In genomic region chr4:40220437-40220836, GRCm38 (mm10) we compare ENCODE assay signal across 10 mouse cellular contexts. TPM values are rescaled to one million over a fixed set of nuclear protein-coding genes. Genes with fewer than 3 reads are reported as not detected.
DNase-seq lines count a peak whose midpoint lies in the region; ATAC-seq and TF ChIP-seq lines count a peak whose summit lies in the region.
"Had no signal": no experiment of that assay in that cellular context is flagged by ENCODE, and none has a peak within 500 bp of the region (broad histone marks: within the 10 kb centered on the region; RNA-seq: fewer than 3 reads in every experiment).

No protein-coding gene starts in this region.

- TF ChIP-seq EP300 in stomach, postnatal 0 days (optimal IDR thresholded peaks at IDR 0.05): no peak

- peaks cover 14% of the 10 kb centered on the region for H3K4me1 ChIP-seq in forebrain, embryonic 10.5 days
- peaks cover 3% of the 10 kb centered on the region; the same call in 1 of the 2 replicates for H3K4me1 ChIP-seq in forebrain, embryonic 11.5 days (replicated peaks; ENCODE audit: control insufficient read depth, insufficient read depth, low read length)
- no peaks in the 10 kb centered on the region for H3K4me1 ChIP-seq in stomach, embryonic 15.5 days
- H3K4me1 ChIP-seq in stomach, postnatal 0 days (replicated peaks; ENCODE audit: control insufficient read depth, insufficient read depth): no peaks in the 10 kb centered on the region
- no peaks in the 10 kb centered on the region for H3K4me1 ChIP-seq in limb, embryonic 13.5 days
- H3K4me1 ChIP-seq: limb, embryonic 15.5 days had no signal

- intact Hi-C loops in gastrocnemius, postnatal 36 days (cut with DNase I): no loop called here

- no peaks in the 10 kb centered on the region for H3K36me3 ChIP-seq in forebrain, embryonic 10.5 days (replicated peaks)
- H3K36me3 ChIP-seq in forebrain, embryonic 11.5 days (ENCODE audit: control insufficient read depth, insufficient read depth, low read length): no peaks in the 10 kb centered on the region
- H3K36me3 ChIP-seq in stomach, embryonic 15.5 days: 0 out of 2 replicates have a peak, but pooled peaks cover 7% of the 10 kb centered on the region
- peaks cover 7% of the 10 kb centered on the region for H3K36me3 ChIP-seq in stomach, postnatal 0 days (ENCODE audit: control insufficient read depth, insufficient read depth, low read length)
- peaks cover 5% of the 10 kb centered on the region for H3K36me3 ChIP-seq in limb, embryonic 13.5 days

- DNase-seq in forebrain, embryonic 10.5 days (ENCODE audit: extremely low spot score, low spot score): peak; percentile 20
- DNase-seq in forebrain, embryonic 11.5 days (ENCODE audit: low spot score): no peak
- DNase-seq in stomach, postnatal 0 days (ENCODE audit: low spot score): no peak
- DNase-seq in gastrocnemius, postnatal 36 days: no peak
- DNase-seq in spleen, postnatal 4 days (ENCODE audit: low spot score in 2 of 2): no peak
- DNase-seq in frontal cortex, postnatal 25 days (ENCODE audit: low spot score in 2 of 2): no peak
- DNase-seq: kidney, postnatal 4 days had no signal

- TF ChIP-seq CTCF in stomach, postnatal 0 days (IDR thresholded peaks at IDR 0.05; ENCODE audit: low read depth): no peak

- no peak overlapping the region for H3K4me3 ChIP-seq in forebrain, embryonic 10.5 days
- no peak overlapping the region for H3K4me3 ChIP-seq in forebrain, embryonic 11.5 days (ENCODE audit: low read depth, low read length)
- no peak overlapping the region for H3K4me3 ChIP-seq in stomach, embryonic 15.5 days (replicated peaks)
- no peak overlapping the region for H3K4me3 ChIP-seq in stomach, postnatal 0 days (ENCODE audit: low read depth, low read length)
- no peak overlapping the region for H3K4me3 ChIP-seq in limb, embryonic 13.5 days
- H3K4me3 ChIP-seq: limb, embryonic 15.5 days had no signal

- no peak for ATAC-seq in forebrain, embryonic 11.5 days (replicated peaks; ENCODE audit: low FRiP score)
- 0 out of 2 replicates have a peak, but pooled peaks have one; percentile 24 for ATAC-seq in stomach, embryonic 15.5 days (ENCODE audit: insufficient read depth, low FRiP score, low read depth)
- no peak for ATAC-seq in stomach, postnatal 0 days (ENCODE audit: low FRiP score, low TSS enrichment)
- no peak for ATAC-seq in limb, embryonic 13.5 days (ENCODE audit: low FRiP score, low read depth)

- no peak overlapping the region for H3K4me2 ChIP-seq in forebrain, embryonic 11.5 days (ENCODE audit: low read depth, low read length, severe bottlenecking)
- peak overlapping the region; percentile 5; the same call in 1 of the 2 replicates for H3K4me2 ChIP-seq in stomach, embryonic 15.5 days
- H3K4me2 ChIP-seq in stomach, postnatal 0 days (replicated peaks; ENCODE audit: low read depth): no peak overlapping the region
- peak overlapping the region; percentile 21; the same call in 1 of the 2 replicates for H3K4me2 ChIP-seq in limb, embryonic 13.5 days (replicated peaks)
- H3K4me2 ChIP-seq: limb, embryonic 15.5 days had no signal

- H3K9me3 ChIP-seq in forebrain, embryonic 10.5 days: no peaks in the 10 kb centered on the region
- no peaks in the 10 kb centered on the region for H3K9me3 ChIP-seq in forebrain, embryonic 11.5 days (ENCODE audit: control insufficient read depth, low read length)
- no peaks in the 10 kb centered on the region for H3K9me3 ChIP-seq in stomach, embryonic 15.5 days
- H3K9me3 ChIP-seq in stomach, postnatal 0 days (ENCODE audit: control insufficient read depth, low read length): no peaks in the 10 kb centered on the region
- no peaks in the 10 kb centered on the region for H3K9me3 ChIP-seq in limb, embryonic 13.5 days
- H3K9me3 ChIP-seq: limb, embryonic 15.5 days had no signal

- no peak overlapping the region for H3K27ac ChIP-seq in forebrain, embryonic 10.5 days
- H3K27ac ChIP-seq in forebrain, embryonic 11.5 days (ENCODE audit: low read depth, low read length): no peak overlapping the region
- no peak overlapping the region for H3K27ac ChIP-seq in stomach, embryonic 15.5 days
- H3K27ac ChIP-seq in stomach, postnatal 0 days (replicated peaks): no peak overlapping the region
- no peak overlapping the region for H3K27ac ChIP-seq in limb, embryonic 13.5 days
- H3K27ac ChIP-seq: limb, embryonic 15.5 days had no signal

- no peak overlapping the region for H3K9ac ChIP-seq in forebrain, embryonic 11.5 days (ENCODE audit: low read length)
- H3K9ac ChIP-seq in stomach, embryonic 15.5 days: no peak overlapping the region
- no peak overlapping the region for H3K9ac ChIP-seq in stomach, postnatal 0 days (ENCODE audit: low read length)
- H3K9ac ChIP-seq in limb, embryonic 13.5 days: peak overlapping the region; percentile 19; the same call in 1 of the 2 replicates
- H3K9ac ChIP-seq: limb, embryonic 15.5 days had no signal

- WGBS in forebrain, embryonic 10.5 days: 23% methylated on average over 12 of the region's 12 CpGs
- 16% methylated on average over 12 of the region's 12 CpGs for WGBS in forebrain, embryonic 11.5 days
- WGBS in stomach, embryonic 15.5 days: 23% methylated on average over 12 of the region's 12 CpGs
- 29% methylated on average over 12 of the region's 12 CpGs for WGBS in stomach, postnatal 0 days
- WGBS in limb, embryonic 13.5 days: 18% methylated on average over 12 of the region's 12 CpGs

- peaks cover 8% of the 10 kb centered on the region for H3K27me3 ChIP-seq in forebrain, embryonic 10.5 days (ENCODE audit: poor library complexity, severe bottlenecking)
- no peaks in the 10 kb centered on the region for H3K27me3 ChIP-seq in forebrain, embryonic 11.5 days (ENCODE audit: control insufficient read depth, insufficient read depth, low read length)
- no peaks in the 10 kb centered on the region for H3K27me3 ChIP-seq in stomach, embryonic 15.5 days (replicated peaks)
- H3K27me3 ChIP-seq in stomach, postnatal 0 days (ENCODE audit: control insufficient read depth, insufficient read depth, low read length): no peaks in the 10 kb centered on the region
- H3K27me3 ChIP-seq in limb, embryonic 13.5 days: peaks cover 20% of the 10 kb centered on the region

RNA-seq across cellular contexts. Expression of gene Ddx58, which starts 19.2 kb away (rescaled TPM):
- 2.5 and 3.0 TPM in 2 replicates for polyA plus RNA-seq in forebrain, embryonic 10.5 days (2016; fragmentation: Nextera tagmentation; extraction: Ambion mirVana)
- 3.0 and 3.4 TPM in 2 replicates for polyA plus RNA-seq in forebrain, embryonic 11.5 days (2014; fragmentation: Nextera tagmentation; extraction: Ambion mirVana)
- polyA plus RNA-seq in stomach, embryonic 15.5 days (2015; fragmentation: Nextera tagmentation; extraction: Ambion mirVana): 13.2 and 13.6 TPM in 2 replicates
- polyA plus RNA-seq in stomach, postnatal 0 days (2015; fragmentation: Nextera tagmentation; extraction: Ambion mirVana): 5.9 and 6.9 TPM in 2 replicates
- polyA plus RNA-seq in limb, embryonic 13.5 days (2015; fragmentation: Nextera tagmentation; extraction: Ambion mirVana): 10.2 and 10.9 TPM in 2 replicates
- total RNA-seq in gastrocnemius, postnatal 36 days (2021): 1 to 10 TPM; 2.1 to 3.0 TPM

RNA-seq across cellular contexts. Expression of gene Smim27, which starts 48.9 kb away (rescaled TPM):
- 26.4 and 26.7 TPM in 2 replicates for polyA plus RNA-seq in forebrain, embryonic 10.5 days (2016; fragmentation: Nextera tagmentation; extraction: Ambion mirVana)
- polyA plus RNA-seq in forebrain, embryonic 11.5 days (2014; fragmentation: Nextera tagmentation; extraction: Ambion mirVana): 28.8 and 30.1 TPM in 2 replicates
- 29.1 and 53.0 TPM in 2 replicates for polyA plus RNA-seq in stomach, embryonic 15.5 days (2015; fragmentation: Nextera tagmentation; extraction: Ambion mirVana)
- polyA plus RNA-seq in stomach, postnatal 0 days (2015; fragmentation: Nextera tagmentation; extraction: Ambion mirVana): 49.8 and 50.3 TPM in 2 replicates
- polyA plus RNA-seq in limb, embryonic 13.5 days (2015; fragmentation: Nextera tagmentation; extraction: Ambion mirVana): 30.8 and 33.6 TPM in 2 replicates
- total RNA-seq in gastrocnemius, postnatal 36 days (2021): 10 to 100 TPM; 38.1 to 44.5 TPM

RNA-seq across cellular contexts. Expression of gene Topors, which starts 49.2 kb away (rescaled TPM):
- 46.0 and 49.0 TPM in 2 replicates for polyA plus RNA-seq in forebrain, embryonic 10.5 days (2016; fragmentation: Nextera tagmentation; extraction: Ambion mirVana)
- 51.3 and 54.2 TPM in 2 replicates for polyA plus RNA-seq in forebrain, embryonic 11.5 days (2014; fragmentation: Nextera tagmentation; extraction: Ambion mirVana)
- polyA plus RNA-seq in stomach, embryonic 15.5 days (2015; fragmentation: Nextera tagmentation; extraction: Ambion mirVana): 39.5 and 41.8 TPM in 2 replicates
- 16.3 and 16.8 TPM in 2 replicates for polyA plus RNA-seq in stomach, postnatal 0 days (2015; fragmentation: Nextera tagmentation; extraction: Ambion mirVana)
- polyA plus RNA-seq in limb, embryonic 13.5 days (2015; fragmentation: Nextera tagmentation; extraction: Ambion mirVana): 51.7 and 52.7 TPM in 2 replicates
- total RNA-seq in gastrocnemius, postnatal 36 days (2021): 1 to 10 TPM; 6.6 to 9.3 TPM

RNA-seq across cellular contexts. Expression of gene Ndufb6, which starts 58.8 kb away (rescaled TPM):
- polyA plus RNA-seq in forebrain, embryonic 10.5 days (2016; fragmentation: Nextera tagmentation; extraction: Ambion mirVana): 307 and 312 TPM in 2 replicates
- 279 and 281 TPM in 2 replicates for polyA plus RNA-seq in forebrain, embryonic 11.5 days (2014; fragmentation: Nextera tagmentation; extraction: Ambion mirVana)
- 324 and 340 TPM in 2 replicates for polyA plus RNA-seq in stomach, embryonic 15.5 days (2015; fragmentation: Nextera tagmentation; extraction: Ambion mirVana)
- polyA plus RNA-seq in stomach, postnatal 0 days (2015; fragmentation: Nextera tagmentation; extraction: Ambion mirVana): 354 and 360 TPM in 2 replicates
- 292 and 303 TPM in 2 replicates for polyA plus RNA-seq in limb, embryonic 13.5 days (2015; fragmentation: Nextera tagmentation; extraction: Ambion mirVana)
- total RNA-seq in gastrocnemius, postnatal 36 days (2021): 100 to 1,000 TPM; 253 to 256 TPM

Comparison
In these comparisons a context has a peak if more than half of its experiments do, and no peak if none do; other contexts are left out.
1. H3K4me2 ChIP-seq: peak in stomach, embryonic 15.5 days (single experiment) and limb, embryonic 13.5 days (single experiment); none in forebrain, embryonic 11.5 days (single experiment) and stomach, postnatal 0 days (single experiment).